Mouse (Mus musculus): ENCODE measurements around the gene Hhat.

DNA sequence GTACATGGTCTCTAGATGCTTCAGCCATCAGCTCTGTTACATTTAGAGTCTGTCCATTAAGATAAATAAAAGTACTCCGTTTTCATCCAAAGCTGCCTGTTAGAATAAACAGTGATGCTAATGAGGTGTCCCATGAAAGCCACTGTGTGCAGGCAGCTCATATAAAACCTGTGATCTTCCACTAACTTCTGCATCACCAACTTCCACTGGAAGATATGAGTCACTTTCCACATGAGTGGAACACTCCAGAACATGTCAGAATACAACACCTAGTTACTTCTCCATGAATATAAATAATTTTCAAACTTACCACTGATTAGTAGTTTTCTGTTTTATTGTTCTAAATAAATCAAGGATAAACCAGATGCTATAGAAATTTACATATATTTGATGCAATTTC is 234.6 kb downstream of the Hhat start:
- no peak for TF ChIP-seq CTCF (IDR thresholded peaks at IDR 0.05; ENCODE audit: insufficient read depth, low read depth, low read length)
- TF ChIP-seq POLR2A (IDR thresholded peaks at IDR 0.05; ENCODE audit: insufficient read depth, low read depth, low read length) = no peak

Data from olfactory bulb, adult 2 months (tissue).